Mouse (Mus musculus) thymus, postnatal 36 days (tissue): ENCODE data around the gene 4930579F01Rik.

Source experiments
- DNase-seq, 2 experiments: peaks; one replicate each; pipeline ENCODE4 v3.0.0; 2022; ENCODE audit warnings: mixed read lengths in 2 of 2

The 4930579F01Rik gene

GRCm38 (mm10) chr3:138193683-138194302 is at the start of gene 4930579F01Rik:
4930579F01Rik (minus strand) TSS chr3:138193825.
- no peak for DNase-seq

DNA sequence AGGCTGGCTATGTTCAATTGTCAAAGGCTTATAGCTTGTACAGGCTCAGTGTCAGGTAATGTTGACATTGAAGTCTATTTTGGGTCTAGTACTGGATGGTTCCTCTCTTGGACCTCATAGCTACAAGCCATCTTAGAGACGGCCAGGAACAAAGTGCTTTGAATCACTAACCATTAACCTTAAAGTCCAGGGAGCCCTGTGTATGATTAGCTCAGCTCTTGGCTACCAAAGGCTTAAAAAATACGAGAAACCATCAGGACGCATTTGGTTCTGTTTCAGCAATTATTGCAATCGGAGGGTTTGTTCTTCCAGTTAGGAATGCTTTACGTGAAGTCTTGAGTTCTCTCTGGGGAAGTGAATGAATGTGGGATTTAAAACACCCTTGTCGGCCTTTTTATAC is 49.3 kb upstream of the 4930579F01Rik start:
- DNase-seq = no peak

DNA sequence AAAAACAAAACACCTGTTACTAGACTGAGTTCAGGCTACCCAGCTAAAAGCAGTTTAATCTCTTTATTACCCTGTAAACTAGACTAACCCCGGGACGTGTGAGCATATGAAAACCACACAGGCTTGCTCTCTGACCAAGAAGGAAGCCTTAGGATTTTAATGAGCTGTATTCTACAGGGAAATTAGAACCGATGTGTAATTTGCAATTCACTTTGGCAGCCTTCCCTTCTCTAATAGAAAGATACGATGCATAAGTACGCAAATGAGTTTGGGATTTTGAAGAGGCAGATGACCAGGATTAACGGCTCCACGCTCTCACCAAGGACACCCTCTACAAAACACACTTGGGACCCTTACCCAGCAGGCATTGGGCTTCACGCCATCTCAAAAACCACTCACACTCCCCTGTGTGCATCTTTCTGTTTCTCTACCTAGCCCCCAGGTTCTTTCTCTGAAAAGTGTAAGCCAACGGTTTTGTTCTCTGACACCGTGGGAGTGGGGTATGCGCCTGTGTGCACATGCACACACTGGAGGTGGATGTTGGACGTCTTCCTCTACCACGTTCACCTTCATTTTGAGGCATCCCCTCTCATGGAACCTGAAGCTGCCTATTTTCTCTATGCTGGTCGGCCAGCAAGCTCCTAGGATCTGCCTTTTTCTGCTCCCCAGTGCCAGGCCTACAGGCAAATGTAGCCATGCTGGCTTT is 48.5 kb upstream of the 4930579F01Rik start:
- no peak for DNase-seq

- no peak for DNase-seq
Observed at GRCm38 (mm10) chr3:138241371-138241770, 47.7 kb upstream of the 4930579F01Rik start.

DNA sequence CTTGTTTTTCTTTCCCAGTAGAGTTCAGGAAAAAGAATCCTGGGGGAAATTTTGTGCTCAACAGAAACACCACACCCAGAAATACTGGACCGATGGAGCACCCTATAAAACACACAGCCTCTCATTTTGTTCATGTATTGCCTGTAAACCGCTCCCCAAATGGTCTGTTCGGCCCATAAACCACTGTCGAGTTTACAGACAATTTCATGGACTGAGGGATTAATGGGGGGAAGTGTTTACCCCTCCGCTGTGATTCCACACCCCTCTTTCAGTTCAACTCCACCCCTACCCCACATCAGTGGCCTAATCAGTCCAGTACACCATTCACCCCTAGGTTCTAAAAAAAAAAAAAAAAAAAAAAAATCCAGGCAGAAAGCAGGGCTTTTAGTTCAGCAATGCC is 47.3 kb upstream of the 4930579F01Rik start:
- DNase-seq = no peak

GRCm38 (mm10) chr3:138240411-138240810 is 46.8 kb upstream of the 4930579F01Rik start:
- DNase-seq = no peak

DNA sequence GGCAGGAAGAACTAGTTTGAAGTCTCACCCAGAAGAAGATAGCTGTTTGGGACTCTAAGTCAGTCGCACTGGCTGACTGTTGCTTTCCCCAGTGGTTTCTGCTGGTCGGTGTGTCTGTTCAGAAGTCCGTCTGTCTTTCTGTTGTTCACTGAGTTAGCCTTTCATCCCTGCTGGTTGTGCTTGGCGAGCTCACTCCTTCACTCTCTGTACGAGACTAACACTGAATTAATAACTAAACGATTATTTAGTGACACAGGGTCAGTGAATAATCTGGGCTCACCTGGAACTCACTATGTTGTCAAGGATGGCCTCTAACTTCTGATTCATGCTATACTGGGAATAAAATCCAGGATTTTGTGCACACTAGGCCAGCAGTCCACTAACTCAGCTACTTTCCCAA is 45.8 kb upstream of the 4930579F01Rik start:
- DNase-seq = no peak

- no peak for DNase-seq
Observed at GRCm38 (mm10) chr3:138238046-138238445, 44.4 kb upstream of the 4930579F01Rik start.

- no peak for DNase-seq
Observed at GRCm38 (mm10) chr3:138236546-138237163, 43.0 kb upstream of the 4930579F01Rik start.

GRCm38 (mm10) chr3:138231531-138231930 is 37.9 kb upstream of the 4930579F01Rik start:
- no peak for DNase-seq

- no peak for DNase-seq
Observed at GRCm38 (mm10) chr3:138230266-138230665, 36.6 kb upstream of the 4930579F01Rik start.

- DNase-seq = no peak
Observed at GRCm38 (mm10) chr3:138229448-138229847, 35.8 kb upstream of the 4930579F01Rik start.

DNA sequence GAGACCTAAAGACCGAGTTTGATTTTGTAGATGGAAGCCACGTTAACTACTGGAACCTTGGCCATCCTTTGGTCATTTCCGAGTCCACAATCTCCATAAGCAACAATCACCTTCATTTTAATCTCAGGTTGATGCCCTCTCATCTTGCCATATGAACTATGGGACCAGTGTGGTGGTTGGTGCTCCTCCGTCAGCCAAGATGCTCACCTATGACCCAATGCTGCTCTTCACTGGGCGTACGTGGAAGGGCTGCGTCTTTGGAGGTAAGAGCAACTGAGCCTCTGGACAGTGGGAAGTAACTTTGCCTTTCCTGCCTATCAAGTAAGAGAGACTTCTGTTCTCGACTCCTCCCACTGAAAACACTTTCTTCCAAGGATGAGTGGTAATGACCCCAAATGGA is 34.2 kb upstream of the 4930579F01Rik start:
- no peak for DNase-seq

GRCm38 (mm10) chr3:138227082-138227481 is 33.5 kb upstream of the 4930579F01Rik start:
- DNase-seq = no peak

- DNase-seq = no peak
Observed at GRCm38 (mm10) chr3:138226476-138226875, 32.9 kb upstream of the 4930579F01Rik start.

DNA sequence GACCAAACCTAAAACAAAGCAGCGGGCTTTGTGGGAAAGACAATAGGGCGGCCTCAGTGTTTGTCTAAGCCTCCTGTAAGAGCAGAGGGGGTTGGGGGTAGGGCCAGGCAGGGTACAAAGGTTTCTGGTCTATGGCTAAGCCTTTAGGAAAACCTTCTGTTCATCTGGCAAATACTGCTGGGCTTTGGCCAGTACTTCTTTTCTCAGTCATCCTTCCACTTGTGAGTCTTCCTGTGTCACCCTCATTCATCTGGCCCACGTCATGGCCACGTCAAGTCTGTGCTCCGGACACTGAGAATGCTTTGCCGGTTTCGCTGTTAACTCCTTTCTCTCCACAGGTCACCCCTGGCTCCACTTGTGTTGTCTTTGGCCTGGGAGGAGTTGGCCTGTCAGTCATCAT is 32.2 kb upstream of the 4930579F01Rik start:
- no peak for DNase-seq

- DNase-seq = no peak
Observed at GRCm38 (mm10) chr3:138225331-138225730, 31.7 kb upstream of the 4930579F01Rik start.

DNA sequence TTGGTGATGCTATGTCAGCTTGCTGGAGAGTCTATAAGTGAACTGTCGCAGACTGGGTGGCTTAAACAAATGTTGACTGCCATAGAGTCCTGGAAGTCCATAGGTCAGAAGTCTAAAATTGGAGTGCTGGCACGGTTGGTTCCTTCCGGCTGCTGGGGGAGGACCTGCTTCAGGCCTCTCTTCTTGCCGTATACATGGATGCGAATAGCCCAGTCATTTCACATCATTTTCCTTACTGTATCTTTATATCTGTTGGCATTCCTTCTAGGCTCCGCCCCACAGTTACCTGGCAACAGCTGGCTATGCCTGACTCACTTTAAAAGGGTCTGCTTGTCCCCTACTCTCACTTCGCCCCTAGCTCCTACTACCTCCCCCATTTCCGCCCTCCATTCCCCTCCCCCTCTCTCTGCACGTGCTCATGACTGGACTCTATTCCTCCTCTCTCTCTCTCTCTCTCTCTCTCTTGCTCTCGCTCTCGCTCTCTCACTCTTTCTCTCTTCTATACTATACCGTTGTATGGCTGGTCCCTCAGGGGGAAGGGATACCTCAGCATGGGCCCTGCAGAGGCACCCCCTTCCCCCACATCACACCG is 30.8 kb upstream of the 4930579F01Rik start:
- DNase-seq = no peak

DNA sequence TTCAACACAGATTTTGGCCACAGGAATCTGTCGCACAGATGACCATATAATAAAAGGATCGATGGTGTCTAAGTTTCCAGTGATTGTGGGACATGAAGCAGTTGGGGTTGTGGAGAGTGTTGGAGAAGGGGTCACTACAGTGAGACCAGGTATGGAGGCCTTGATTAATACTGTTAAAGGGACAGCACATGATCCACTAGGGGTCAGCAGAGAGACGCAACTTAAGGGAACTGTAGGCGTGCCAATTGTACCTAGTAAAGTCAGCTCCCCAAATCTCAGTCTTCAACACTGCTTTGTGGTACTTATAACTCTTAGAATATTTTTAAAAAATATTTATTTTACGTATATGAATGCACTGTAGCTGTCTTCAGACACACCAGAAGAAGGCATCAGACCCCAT is 29.3 kb upstream of the 4930579F01Rik start:
- DNase-seq = peak; percentile 15 to 40

- no peak for DNase-seq
Observed at GRCm38 (mm10) chr3:138222511-138222910, 28.9 kb upstream of the 4930579F01Rik start.

DNA sequence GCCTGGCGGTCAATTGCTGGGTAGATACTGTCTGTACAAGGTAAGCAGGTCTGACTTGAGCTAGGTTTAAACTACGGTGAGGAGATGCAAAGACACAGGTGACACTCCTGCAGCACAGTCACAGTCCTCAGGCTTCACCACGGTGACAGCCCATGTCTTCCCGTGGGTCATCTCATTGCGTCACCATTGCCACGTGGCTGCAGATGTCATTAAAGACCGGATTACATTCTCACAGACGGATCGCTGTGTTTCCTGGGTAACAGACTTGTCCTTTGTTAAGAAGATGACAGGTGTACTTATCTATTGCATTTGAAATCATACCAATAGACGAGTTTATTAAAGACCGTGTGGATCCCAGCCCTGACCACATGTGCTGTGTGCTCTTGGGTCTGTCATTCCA is 27.5 kb upstream of the 4930579F01Rik start:
- DNase-seq = no peak

DNA sequence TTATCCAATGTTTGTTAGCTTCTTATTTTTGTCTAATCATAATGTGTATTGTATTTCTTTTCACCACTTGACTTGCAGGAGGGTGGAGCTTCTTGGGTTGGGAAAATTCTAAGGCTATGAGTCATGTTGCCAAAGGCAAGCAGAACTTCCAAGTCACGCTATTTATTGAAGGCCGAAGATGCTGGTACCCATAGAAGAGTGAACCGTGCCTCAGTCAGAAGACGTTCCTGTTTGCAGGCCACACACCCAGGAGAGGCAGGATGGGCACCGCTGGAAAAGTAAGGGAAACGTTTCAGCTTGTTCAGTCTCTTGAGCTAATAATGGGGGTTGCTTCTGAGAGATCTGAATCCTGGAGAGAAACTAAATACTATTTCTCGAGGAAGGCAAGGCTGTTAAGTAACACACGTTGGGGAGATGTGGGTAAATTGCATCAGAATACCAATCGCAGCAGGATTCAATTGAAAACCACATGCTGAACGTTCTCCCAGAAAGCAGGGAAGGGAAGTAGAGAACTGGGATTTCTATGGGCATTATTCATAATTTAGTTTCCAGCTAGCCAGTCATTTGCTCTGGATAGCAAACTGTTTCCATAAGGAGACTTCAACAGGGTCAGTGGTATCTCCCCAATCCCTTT is 24.1 kb upstream of the 4930579F01Rik start, which contains the start of gene Adh7:
Gene Adh7 (plus strand): TSS at position 130 of the 634 bp plus-strand sequence.
- no peak for DNase-seq

DNA sequence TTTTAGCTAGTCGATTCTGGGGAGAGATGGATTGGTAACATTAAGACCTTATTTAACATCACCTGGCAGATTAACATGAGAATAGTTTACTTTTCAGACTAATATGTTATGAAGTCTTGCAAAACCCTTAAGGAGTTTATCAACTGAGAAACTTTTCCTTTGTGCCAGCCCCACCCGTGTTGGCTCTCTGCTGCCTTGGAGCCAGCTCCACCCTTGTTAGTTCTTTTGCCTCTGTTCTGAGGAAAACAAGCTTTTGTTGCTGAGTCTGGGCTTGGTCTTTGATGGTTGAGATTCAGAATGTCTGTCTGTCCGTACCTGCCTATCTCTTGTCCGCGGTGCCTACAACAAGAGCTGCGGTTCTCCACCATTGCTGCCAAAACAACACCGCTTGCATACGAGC is 22.5 kb upstream of the 4930579F01Rik start:
- no peak for DNase-seq
